Mouse (Mus musculus) CH12.LX (cell line): ENCODE data around the gene Mrpl38.

ENCODE experiments used
- BHLHE40 ChIP-seq: IDR thresholded peaks from 2 replicates; pipeline ENCODE4 v1.6.1; 2011; ENCODE audit warnings: mild to moderate bottlenecking, low read depth, low read length, improper control_type of control experiment
- CHD1 ChIP-seq: IDR thresholded peaks from 2 replicates; pipeline ENCODE4 v1.6.1; 2012; ENCODE audit warnings: low read depth, low read length, improper control_type of control experiment, inconsistent platforms
- CHD2 ChIP-seq: IDR thresholded peaks from 2 replicates; pipeline ENCODE4 v1.6.1; 2011; ENCODE audit warnings: low read length, improper control_type of control experiment
- CTCF ChIP-seq, 2 experiments: IDR thresholded peaks in 1 of 2; conservative IDR thresholded peaks in 1 of 2; 2 replicates each; pipeline ENCODE4 v1.5.1; 2011 to 2012; ENCODE audit warnings: low read depth in 2 of 2, low read length in 2 of 2, improper control_type of control experiment in 1 of 2, inconsistent platforms in 1 of 2, mild to moderate bottlenecking in 1 of 2, moderate library complexity in 1 of 2
- ELF1 ChIP-seq: IDR thresholded peaks from 2 replicates; pipeline ENCODE4 v1.6.1; 2014; ENCODE audit warnings: low read depth, mild to moderate bottlenecking, inconsistent platforms, low read length, improper control_type of control experiment
- EP300 ChIP-seq: IDR thresholded peaks from 2 replicates; pipeline ENCODE4 v1.6.1; 2011; ENCODE audit warnings: low read length, improper control_type of control experiment
- GABPA ChIP-seq: IDR thresholded peaks from 2 replicates; pipeline ENCODE4 v1.6.1; 2012; ENCODE audit warnings: low read depth, low read length, improper control_type of control experiment, inconsistent platforms; ENCODE audit not compliant: insufficient replicate concordance
- JUN ChIP-seq: IDR thresholded peaks from 2 replicates; pipeline ENCODE4 v1.6.1; 2011; ENCODE audit warnings: low read depth, mild to moderate bottlenecking, low read length, improper control_type of control experiment, moderate library complexity; ENCODE audit not compliant: insufficient read depth
- MAFK ChIP-seq: IDR thresholded peaks from 2 replicates; pipeline ENCODE4 v1.6.1; 2011; ENCODE audit warnings: low read length, improper control_type of control experiment; ENCODE audit not compliant: insufficient replicate concordance
- MAZ ChIP-seq: IDR thresholded peaks from 2 replicates; pipeline ENCODE4 v1.6.1; 2012; ENCODE audit warnings: low read depth, mild to moderate bottlenecking, inconsistent platforms, low read length, improper control_type of control experiment, moderate library complexity
- MEF2A ChIP-seq: IDR thresholded peaks from 2 replicates; pipeline ENCODE4 v1.6.1; 2014; ENCODE audit warnings: low read depth, mild to moderate bottlenecking, inconsistent platforms, low read length, improper control_type of control experiment, borderline replicate concordance
- POLR2A ChIP-seq: IDR thresholded peaks from 2 replicates; pipeline ENCODE4 v1.6.1; 2011; ENCODE audit warnings: low read depth, mild to moderate bottlenecking, improper control_type of control experiment, low read length
- POLR2AphosphoS2 ChIP-seq: IDR thresholded peaks from 2 replicates; pipeline ENCODE4 v1.6.1; 2011; ENCODE audit warnings: low read depth, low read length, improper control_type of control experiment
- TCF12 ChIP-seq: IDR thresholded peaks from 2 replicates; pipeline ENCODE4 v1.6.1; 2014; ENCODE audit warnings: low read depth, mild to moderate bottlenecking, inconsistent platforms, low read length, improper control_type of control experiment

- TF ChIP-seq POLR2A, result no peak
- TF ChIP-seq CTCF (conservative IDR thresholded peaks at IDR 0.05 in 1 of 2, IDR thresholded peaks at IDR 0.05 in 1 of 2; ENCODE audit: low read depth in 2 of 2, low read length in 2 of 2), result no peak
- no peak for TF ChIP-seq JUN
- TF ChIP-seq MAFK, result no peak
- no peak for TF ChIP-seq CHD2
- TF ChIP-seq ELF1, result no peak
- no peak for TF ChIP-seq CHD1
- no peak for TF ChIP-seq MAZ
- no peak for TF ChIP-seq BHLHE40
- no peak for TF ChIP-seq TCF12
- TF ChIP-seq GABPA, result no peak
- TF ChIP-seq POLR2AphosphoS2, result no peak
- no peak for TF ChIP-seq EP300
- no peak for TF ChIP-seq MEF2A
Measured at GRCm38 (mm10) chr11:116102472-116102871, 36.2 kb downstream of the Mrpl38 start.
